Mouse (Mus musculus): ENCODE measurements around the gene Pdzrn3.

DNA sequence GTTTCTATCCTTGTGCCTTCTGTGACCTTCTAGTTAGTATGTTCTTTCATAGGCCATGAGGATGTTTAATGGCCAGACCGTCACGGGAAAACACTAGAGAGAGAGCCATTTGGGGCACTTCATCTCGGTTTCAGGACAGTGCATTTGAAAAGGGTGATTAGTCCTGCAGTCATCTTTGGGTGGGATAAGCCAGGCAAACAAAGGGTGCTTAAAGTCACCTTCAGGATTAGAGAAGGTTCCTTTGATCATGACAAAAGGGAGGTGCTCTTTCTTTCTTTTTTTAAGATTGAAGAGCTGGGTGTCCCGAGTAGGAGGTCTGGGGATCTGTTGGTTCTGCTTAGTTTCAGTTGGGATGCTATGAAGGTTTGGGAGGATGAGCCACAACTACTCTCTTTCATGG, 105.4 kb downstream of the Pdzrn3 start:
- TF ChIP-seq POLR2A (IDR thresholded peaks at IDR 0.05; ENCODE audit: control insufficient read depth, extremely low read depth, insufficient read depth, low read length, poor library complexity) (no peak), CTCF (IDR thresholded peaks at IDR 0.05; ENCODE audit: borderline replicate concordance, control insufficient read depth, extremely low read depth, insufficient read depth, low read length, poor library complexity) (no peak)
